Mouse (Mus musculus): ENCODE data around the gene Cstad. TPM values are rescaled to one million over a fixed set of nuclear protein-coding genes. Genes with fewer than 3 reads are reported as not detected.

Cstad gene
- polyA plus RNA-seq, 1 experiment from 2014 or later = 0.37 TPM

DNA sequence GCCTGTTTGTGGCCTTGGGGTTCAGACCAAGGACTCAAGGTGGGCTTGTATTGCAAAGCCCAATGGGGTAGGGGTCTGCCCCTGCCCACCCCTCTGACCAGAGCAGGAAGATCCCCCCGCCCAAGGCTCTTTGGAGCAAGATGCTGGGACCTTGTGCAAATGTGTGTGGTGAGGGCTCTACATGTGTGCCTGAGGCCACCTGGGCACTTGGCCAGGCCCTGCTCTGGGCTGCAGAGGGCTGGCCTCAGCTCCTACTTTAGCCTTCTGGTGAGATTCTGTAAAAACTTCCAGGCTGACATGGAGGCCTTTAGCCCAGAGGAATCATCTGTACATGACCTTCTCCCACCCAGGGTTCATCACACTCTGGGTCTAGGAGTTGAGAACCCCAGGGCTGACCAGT, 35.3 kb upstream of the Cstad start:
- no peak overlapping the region for H3K4me3 ChIP-seq (ENCODE audit: low read depth, low read length)
- DNase-seq (ENCODE audit: low spot score) (no peak), ATAC-seq (ENCODE audit: insufficient number of reproducible peaks, low FRiP score, low TSS enrichment, low read depth) (no peak)
- no peaks in the 10 kb centered on the region for H3K9me3 ChIP-seq (ENCODE audit: control insufficient read depth, low read length)
- H3K27ac ChIP-seq (replicated peaks; ENCODE audit: low read depth, low read length) = no peak overlapping the region
- H3K4me1 ChIP-seq (ENCODE audit: control insufficient read depth, insufficient read depth, low read length) = no peaks in the 10 kb centered on the region
- H3K4me2 ChIP-seq (ENCODE audit: low read depth, severe bottlenecking) = no peak overlapping the region
- H3K36me3 ChIP-seq (ENCODE audit: control insufficient read depth, insufficient read depth, low read length) = no peaks in the 10 kb centered on the region
- H3K27me3 ChIP-seq (ENCODE audit: control insufficient read depth, insufficient read depth, low read length) = no peaks in the 10 kb centered on the region
- 94% methylated on average over 1 of the region's 1 CpGs for WGBS
- H3K9ac ChIP-seq (ENCODE audit: low read length) = no peak overlapping the region

GRCm38 (mm10) chr2:30562553-30562952, 32.3 kb upstream of the Cstad start:
- no peaks in the 10 kb centered on the region for H3K9me3 ChIP-seq (ENCODE audit: control insufficient read depth, low read length)
- no peaks in the 10 kb centered on the region for H3K27me3 ChIP-seq (ENCODE audit: control insufficient read depth, insufficient read depth, low read length)
- H3K9ac ChIP-seq (ENCODE audit: low read length) = no peak overlapping the region
- no peak overlapping the region for H3K4me3 ChIP-seq (ENCODE audit: low read depth, low read length)
- H3K4me1 ChIP-seq (ENCODE audit: control insufficient read depth, insufficient read depth, low read length) = no peaks in the 10 kb centered on the region
- DNase-seq (ENCODE audit: low spot score) = no peak
- 86% methylated on average over 3 of the region's 3 CpGs for WGBS
- ATAC-seq (ENCODE audit: insufficient number of reproducible peaks, low FRiP score, low TSS enrichment, low read depth) = no peak
- no peak overlapping the region for H3K4me2 ChIP-seq (ENCODE audit: low read depth, severe bottlenecking)
- H3K27ac ChIP-seq (replicated peaks; ENCODE audit: low read depth, low read length) = no peak overlapping the region
- no peaks in the 10 kb centered on the region for H3K36me3 ChIP-seq (ENCODE audit: control insufficient read depth, insufficient read depth, low read length)

GRCm38 (mm10) chr2:30571647-30572046, 23.2 kb upstream of the Cstad start:
- DNase-seq (ENCODE audit: low spot score) = no peak
- WGBS = 85% methylated on average over 4 of the region's 4 CpGs
- H3K4me1 ChIP-seq (ENCODE audit: control insufficient read depth, insufficient read depth, low read length) = no peaks in the 10 kb centered on the region
- no peak overlapping the region for H3K27ac ChIP-seq (replicated peaks; ENCODE audit: low read depth, low read length)
- no peaks in the 10 kb centered on the region for H3K27me3 ChIP-seq (ENCODE audit: control insufficient read depth, insufficient read depth, low read length)
- no peak overlapping the region for H3K9ac ChIP-seq (ENCODE audit: low read length)
- no peak overlapping the region for H3K4me2 ChIP-seq (ENCODE audit: low read depth, severe bottlenecking)
- no peaks in the 10 kb centered on the region for H3K9me3 ChIP-seq (ENCODE audit: control insufficient read depth, low read length)
- no peak overlapping the region for H3K4me3 ChIP-seq (ENCODE audit: low read depth, low read length)
- no peaks in the 10 kb centered on the region for H3K36me3 ChIP-seq (ENCODE audit: control insufficient read depth, insufficient read depth, low read length)
- ATAC-seq (ENCODE audit: insufficient number of reproducible peaks, low FRiP score, low TSS enrichment, low read depth) = no peak

GRCm38 (mm10) chr2:30573522-30573921, 21.3 kb upstream of the Cstad start:
- no peak overlapping the region for H3K27ac ChIP-seq (replicated peaks; ENCODE audit: low read depth, low read length)
- no peaks in the 10 kb centered on the region for H3K27me3 ChIP-seq (ENCODE audit: control insufficient read depth, insufficient read depth, low read length)
- DNase-seq (ENCODE audit: low spot score) = no peak
- H3K4me1 ChIP-seq (ENCODE audit: control insufficient read depth, insufficient read depth, low read length) = no peaks in the 10 kb centered on the region
- no peak overlapping the region for H3K9ac ChIP-seq (ENCODE audit: low read length)
- no peak for ATAC-seq (ENCODE audit: insufficient number of reproducible peaks, low FRiP score, low TSS enrichment, low read depth)
- H3K4me3 ChIP-seq (ENCODE audit: low read depth, low read length) = no peak overlapping the region
- WGBS = 83% methylated on average over 4 of the region's 4 CpGs
- H3K36me3 ChIP-seq (ENCODE audit: control insufficient read depth, insufficient read depth, low read length) = no peaks in the 10 kb centered on the region
- H3K9me3 ChIP-seq (ENCODE audit: control insufficient read depth, low read length) = no peaks in the 10 kb centered on the region
- H3K4me2 ChIP-seq (ENCODE audit: low read depth, severe bottlenecking) = no peak overlapping the region

- Histone ChIP-seq H3K4me2 (ENCODE audit: low read depth, severe bottlenecking) (no peak overlapping the region), H3K9ac (ENCODE audit: low read length) (no peak overlapping the region), H3K27ac (replicated peaks; ENCODE audit: low read depth, low read length) (no peak overlapping the region), H3K36me3 (ENCODE audit: control insufficient read depth, insufficient read depth, low read length) (no peaks in the 10 kb centered on the region), H3K27me3 (ENCODE audit: control insufficient read depth, insufficient read depth, low read length) (no peaks in the 10 kb centered on the region), H3K4me3 (ENCODE audit: low read depth, low read length) (no peak overlapping the region), H3K4me1 (ENCODE audit: control insufficient read depth, insufficient read depth, low read length) (no peaks in the 10 kb centered on the region), H3K9me3 (ENCODE audit: control insufficient read depth, low read length) (no peaks in the 10 kb centered on the region)
- ATAC-seq (ENCODE audit: insufficient number of reproducible peaks, low FRiP score, low TSS enrichment, low read depth) (no peak), DNase-seq (ENCODE audit: low spot score) (no peak)
- WGBS = 91% methylated on average over 9 of the region's 9 CpGs
Observed at GRCm38 (mm10) chr2:30577010-30577409, 17.8 kb upstream of the Cstad start.

DNA sequence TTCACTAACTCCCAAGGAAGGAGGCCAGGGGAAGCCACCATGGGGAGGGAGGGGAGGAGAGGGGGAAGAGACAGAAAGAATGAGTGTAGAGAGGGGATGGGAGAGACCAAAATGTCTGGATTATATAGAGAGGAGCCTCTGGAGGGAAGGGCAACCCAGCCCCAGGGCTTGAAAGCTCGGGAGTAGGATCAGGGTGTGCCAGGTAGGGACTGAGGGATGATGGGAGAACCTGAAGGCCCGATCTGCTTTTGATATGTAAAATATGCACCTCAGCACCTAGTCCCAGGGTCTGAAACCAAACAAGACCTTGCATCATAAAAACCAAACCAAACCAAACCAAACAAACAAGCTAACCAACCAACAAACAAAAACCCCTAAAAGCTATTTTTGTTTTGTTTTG, 16.8 kb upstream of the Cstad start:
- H3K27ac ChIP-seq (replicated peaks; ENCODE audit: low read depth, low read length) = no peak overlapping the region
- H3K4me2 ChIP-seq (ENCODE audit: low read depth, severe bottlenecking) = no peak overlapping the region
- H3K9me3 ChIP-seq (ENCODE audit: control insufficient read depth, low read length) = no peaks in the 10 kb centered on the region
- no peaks in the 10 kb centered on the region for H3K27me3 ChIP-seq (ENCODE audit: control insufficient read depth, insufficient read depth, low read length)
- no peak overlapping the region for H3K4me3 ChIP-seq (ENCODE audit: low read depth, low read length)
- H3K36me3 ChIP-seq (ENCODE audit: control insufficient read depth, insufficient read depth, low read length) = no peaks in the 10 kb centered on the region
- ATAC-seq (ENCODE audit: insufficient number of reproducible peaks, low FRiP score, low TSS enrichment, low read depth) = no peak
- no peak for DNase-seq (ENCODE audit: low spot score)
- WGBS = 57% methylated on average over 2 of the region's 2 CpGs
- H3K4me1 ChIP-seq (ENCODE audit: control insufficient read depth, insufficient read depth, low read length) = no peaks in the 10 kb centered on the region
- H3K9ac ChIP-seq (ENCODE audit: low read length) = no peak overlapping the region

- ATAC-seq (ENCODE audit: insufficient number of reproducible peaks, low FRiP score, low TSS enrichment, low read depth) = no peak
- H3K4me2 ChIP-seq (ENCODE audit: low read depth, severe bottlenecking) = no peak overlapping the region
- no peak overlapping the region for H3K4me3 ChIP-seq (ENCODE audit: low read depth, low read length)
- H3K4me1 ChIP-seq (ENCODE audit: control insufficient read depth, insufficient read depth, low read length) = no peaks in the 10 kb centered on the region
- no peaks in the 10 kb centered on the region for H3K9me3 ChIP-seq (ENCODE audit: control insufficient read depth, low read length)
- no peak for DNase-seq (ENCODE audit: low spot score)
- H3K36me3 ChIP-seq (ENCODE audit: control insufficient read depth, insufficient read depth, low read length) = no peaks in the 10 kb centered on the region
- H3K27me3 ChIP-seq (ENCODE audit: control insufficient read depth, insufficient read depth, low read length) = no peaks in the 10 kb centered on the region
- H3K27ac ChIP-seq (replicated peaks; ENCODE audit: low read depth, low read length) = no peak overlapping the region
- no peak overlapping the region for H3K9ac ChIP-seq (ENCODE audit: low read length)
- WGBS = 41% methylated on average over 8 of the region's 8 CpGs
Observed at GRCm38 (mm10) chr2:30587161-30587560, 7.7 kb upstream of the Cstad start.

DNA sequence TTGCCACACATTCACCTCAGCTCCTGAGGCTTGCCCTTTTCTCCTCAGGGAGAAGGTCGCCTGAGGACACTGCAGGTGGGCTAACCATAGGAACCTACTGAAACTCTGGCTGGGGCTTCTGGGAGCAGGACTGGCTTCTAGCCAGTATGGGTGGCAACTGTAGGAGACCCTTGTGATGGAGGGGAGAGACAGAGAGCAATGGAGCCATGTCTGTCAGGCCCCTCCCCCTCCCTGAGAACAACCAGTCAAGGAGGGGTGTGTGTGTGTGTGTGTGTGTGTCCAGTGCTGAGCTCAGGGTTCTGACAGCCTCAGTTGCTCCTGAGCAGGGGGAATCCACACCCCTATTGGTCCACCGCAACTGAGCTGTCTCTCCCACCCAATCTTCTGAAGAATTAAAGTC, 7.2 kb upstream of the Cstad start:
- no peaks in the 10 kb centered on the region for H3K36me3 ChIP-seq (ENCODE audit: control insufficient read depth, insufficient read depth, low read length)
- no peaks in the 10 kb centered on the region for H3K27me3 ChIP-seq (ENCODE audit: control insufficient read depth, insufficient read depth, low read length)
- H3K4me2 ChIP-seq (ENCODE audit: low read depth, severe bottlenecking) = no peak overlapping the region
- no peak overlapping the region for H3K9ac ChIP-seq (ENCODE audit: low read length)
- 65% methylated on average over 2 of the region's 2 CpGs for WGBS
- H3K27ac ChIP-seq (replicated peaks; ENCODE audit: low read depth, low read length) = no peak overlapping the region
- no peak for DNase-seq (ENCODE audit: low spot score)
- H3K4me3 ChIP-seq (ENCODE audit: low read depth, low read length) = no peak overlapping the region
- peaks cover 2% of the 10 kb centered on the region; the same call in 1 of the 2 replicates for H3K4me1 ChIP-seq (ENCODE audit: control insufficient read depth, insufficient read depth, low read length)
- H3K9me3 ChIP-seq (ENCODE audit: control insufficient read depth, low read length) = no peaks in the 10 kb centered on the region
- ATAC-seq (ENCODE audit: insufficient number of reproducible peaks, low FRiP score, low TSS enrichment, low read depth) = no peak; the same call in 1 of the 2 replicates

DNA sequence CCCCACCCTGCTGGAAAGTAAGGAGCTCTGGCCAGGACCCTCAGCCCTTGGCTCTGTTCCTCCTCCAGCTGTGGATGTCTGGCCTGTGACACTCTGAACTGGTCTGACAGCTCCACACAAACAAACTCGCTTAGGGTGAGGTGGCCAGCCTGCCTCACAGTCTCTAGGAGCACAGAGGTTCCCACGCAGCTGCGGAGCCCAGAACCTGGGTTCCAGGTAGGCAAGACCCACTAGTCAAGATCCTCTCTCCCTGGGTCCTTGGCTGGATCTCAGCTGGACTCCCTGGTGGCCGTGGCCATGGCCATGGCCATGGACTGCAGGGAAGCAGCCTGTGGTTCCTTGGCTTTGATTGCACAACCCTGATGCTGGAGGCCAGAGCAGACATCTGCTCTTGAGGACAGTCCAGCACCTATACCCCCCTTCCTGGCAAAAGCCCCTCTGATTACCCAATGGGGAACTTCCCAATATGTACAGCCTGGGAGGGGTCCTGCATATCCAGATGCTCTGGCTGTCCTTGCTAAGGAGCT, 5.8 kb upstream of the Cstad start:
- 83% methylated on average over 4 of the region's 4 CpGs for WGBS
- no peak overlapping the region for H3K4me2 ChIP-seq (ENCODE audit: low read depth, severe bottlenecking)
- DNase-seq (ENCODE audit: low spot score) (no peak), ATAC-seq (ENCODE audit: insufficient number of reproducible peaks, low FRiP score, low TSS enrichment, low read depth) (no peak)
- no peaks in the 10 kb centered on the region for H3K9me3 ChIP-seq (ENCODE audit: control insufficient read depth, low read length)
- H3K4me1 ChIP-seq (ENCODE audit: control insufficient read depth, insufficient read depth, low read length) = peaks cover 6% of the 10 kb centered on the region
- no peak overlapping the region for H3K4me3 ChIP-seq (ENCODE audit: low read depth, low read length)
- no peak overlapping the region for H3K27ac ChIP-seq (replicated peaks; ENCODE audit: low read depth, low read length)
- H3K9ac ChIP-seq (ENCODE audit: low read length) = no peak overlapping the region
- H3K36me3 ChIP-seq (ENCODE audit: control insufficient read depth, insufficient read depth, low read length) = no peaks in the 10 kb centered on the region
- no peaks in the 10 kb centered on the region for H3K27me3 ChIP-seq (ENCODE audit: control insufficient read depth, insufficient read depth, low read length)
